Mouse (Mus musculus) thymus, adult 2 months (tissue): Measurements from ENCODE around the gene Gm15127.
"Not testable (repeated sequence)": the region's sequence is repeated elsewhere in the genome, so short reads cannot be mapped to it uniquely, and the experiment has no call there.

Source experiments
- CTCF ChIP-seq: fragments of 200-500 bp; IDR thresholded peaks from 2 replicates; pipeline ENCODE4 v1.5.1; 2012; ENCODE audit warnings: mild to moderate bottlenecking, control low read depth, low read length, moderate library complexity, borderline replicate concordance; ENCODE audit not compliant: control insufficient read depth, poor library complexity, insufficient read depth; ENCODE audit errors: extremely low read depth
- POLR2A ChIP-seq: fragments of 200-500 bp; IDR thresholded peaks from 2 replicates; pipeline ENCODE4 v1.6.1; 2012; ENCODE audit warnings: mild to moderate bottlenecking, low read length, control low read depth, moderate library complexity; ENCODE audit not compliant: control insufficient read depth, poor library complexity, insufficient read depth; ENCODE audit errors: extremely low read depth

GRCm38 (mm10) chrX:148676290-148676689 lies 12.9 kb downstream of the Gm15127 start:
- TF ChIP-seq POLR2A, CTCF: not testable (repeated sequence)
